ENCODE assay signal across 8 mouse cellular contexts in the genomic region with DNA sequence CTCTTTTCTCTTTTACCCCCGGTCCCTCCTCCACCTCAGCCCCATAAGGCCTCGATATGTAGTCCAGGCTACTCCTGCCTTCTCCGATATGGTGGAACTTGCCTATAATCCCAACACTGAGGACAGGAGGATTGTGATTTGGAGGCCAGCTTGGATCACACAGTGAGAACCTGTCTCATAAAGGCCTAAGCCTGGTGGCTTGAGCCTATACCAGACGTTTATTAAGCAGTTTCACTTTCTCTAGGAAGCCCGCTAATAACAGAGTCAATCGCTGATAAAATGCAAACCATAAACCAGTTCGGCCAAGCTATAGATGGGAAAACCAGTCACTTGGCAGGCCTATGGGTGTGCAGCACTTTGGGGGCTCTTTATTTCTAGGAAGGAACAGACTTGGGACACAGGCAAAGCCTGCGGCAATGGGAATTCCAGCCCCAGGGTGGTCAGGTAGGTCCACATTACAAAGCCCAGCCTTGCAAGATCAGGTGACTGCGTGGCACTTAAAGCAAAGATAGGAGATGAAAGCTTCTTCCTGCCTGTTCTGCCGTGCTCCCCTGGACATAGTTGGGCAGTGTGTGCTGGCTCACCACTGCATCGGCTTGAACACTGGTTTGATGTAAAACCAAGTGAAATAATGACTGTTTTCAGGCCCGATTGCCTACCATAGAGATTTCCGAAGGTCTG. TPM values are rescaled to one million over a fixed set of nuclear protein-coding genes. Genes with fewer than 3 reads are reported as not detected.
DNase-seq lines count a peak whose midpoint lies in the region; ATAC-seq and TF ChIP-seq lines count a peak whose summit lies in the region.

No protein-coding gene starts in this region.

- H3K36me3 ChIP-seq in neural tube, embryonic 11.5 days (ENCODE audit: control insufficient read depth, insufficient read depth, low read length) = peaks cover 2% of the 10 kb centered on the region; the same call in 1 of the 2 replicates
- H3K36me3 ChIP-seq in limb, embryonic 12.5 days = peaks cover 20% of the 10 kb centered on the region
- no peaks in the 10 kb centered on the region for H3K36me3 ChIP-seq in stomach, embryonic 14.5 days (ENCODE audit: control insufficient read depth, insufficient read depth, low read length)

- H3K4me2 ChIP-seq in neural tube, embryonic 11.5 days (ENCODE audit: low read depth) = peak overlapping the region; percentile 66
- peak overlapping the region; percentile 77 for H3K4me2 ChIP-seq in limb, embryonic 12.5 days
- H3K4me2 ChIP-seq in stomach, embryonic 14.5 days (replicated peaks; ENCODE audit: low read depth, low read length) = peak overlapping the region; percentile 75

- no peak for ATAC-seq in neural tube, embryonic 11.5 days (ENCODE audit: insufficient read depth, low FRiP score, low TSS enrichment)
- no peak for ATAC-seq in limb, embryonic 12.5 days (ENCODE audit: insufficient number of reproducible peaks, insufficient read depth, low FRiP score, low TSS enrichment, low read depth)
- ATAC-seq in stomach, embryonic 14.5 days (ENCODE audit: insufficient number of reproducible peaks, insufficient read depth, low FRiP score, low read depth) = no peak

- TF ChIP-seq POLR2A in embryonic fibroblast, embryonic 13.5 days (IDR thresholded peaks at IDR 0.05; ENCODE audit: low read depth, low read length) = no peak

- WGBS in neural tube, embryonic 11.5 days = 84% methylated on average over 13 of the region's 13 CpGs
- WGBS in limb, embryonic 12.5 days = 80% methylated on average over 13 of the region's 13 CpGs
- WGBS in stomach, embryonic 14.5 days = 79% methylated on average over 13 of the region's 13 CpGs

- no peak for DNase-seq in neural tube, embryonic 11.5 days (ENCODE audit: low spot score)
- DNase-seq in neural tube, embryonic 10.5 days (ENCODE audit: extremely low spot score, low spot score) = no peak
- no peak for DNase-seq in frontal cortex, postnatal 25 days (ENCODE audit: low spot score in 2 of 2)
- no peak for DNase-seq in urinary bladder, postnatal 25 days (ENCODE audit: low spot score)
- DNase-seq in urinary bladder, postnatal 10 days (ENCODE audit: low spot score) = no peak

- H3K27me3 ChIP-seq in neural tube, embryonic 11.5 days (ENCODE audit: control insufficient read depth, insufficient read depth, low read length) = no peaks in the 10 kb centered on the region
- H3K27me3 ChIP-seq in limb, embryonic 12.5 days = no peaks in the 10 kb centered on the region
- H3K27me3 ChIP-seq in stomach, embryonic 14.5 days (ENCODE audit: control insufficient read depth, insufficient read depth, low read length) = no peaks in the 10 kb centered on the region

- no peak overlapping the region for H3K27ac ChIP-seq in neural tube, embryonic 11.5 days (ENCODE audit: low read depth, low read length)
- H3K27ac ChIP-seq in embryonic fibroblast, embryonic 13.5 days (ENCODE audit: insufficient read depth, low read length) = no peak overlapping the region
- H3K27ac ChIP-seq in limb, embryonic 12.5 days = no peak overlapping the region
- H3K27ac ChIP-seq in stomach, embryonic 14.5 days (ENCODE audit: low read length) = no peak overlapping the region

- H3K9me3 ChIP-seq in neural tube, embryonic 11.5 days (ENCODE audit: control insufficient read depth, low read length) = no peaks in the 10 kb centered on the region
- no peaks in the 10 kb centered on the region for H3K9me3 ChIP-seq in limb, embryonic 12.5 days
- H3K9me3 ChIP-seq in stomach, embryonic 14.5 days (ENCODE audit: control insufficient read depth, low read depth, low read length) = no peaks in the 10 kb centered on the region

- TF ChIP-seq CTCF in embryonic fibroblast, embryonic 13.5 days (IDR thresholded peaks at IDR 0.05; ENCODE audit: borderline replicate concordance, insufficient read depth, low read length) = no peak

- H3K4me1 ChIP-seq in neural tube, embryonic 11.5 days (ENCODE audit: control insufficient read depth, insufficient read depth, low read length) = 0 out of 2 replicates have a peak, but pooled peaks cover 2% of the 10 kb centered on the region
- no peaks in the 10 kb centered on the region for H3K4me1 ChIP-seq in embryonic fibroblast, embryonic 13.5 days (ENCODE audit: control insufficient read depth, insufficient read depth, low read length)
- peaks cover 8% of the 10 kb centered on the region; the same call in 1 of the 2 replicates for H3K4me1 ChIP-seq in limb, embryonic 12.5 days (replicated peaks)
- H3K4me1 ChIP-seq in stomach, embryonic 14.5 days (ENCODE audit: control insufficient read depth, insufficient read depth, low read length) = 0 out of 2 replicates have a peak, but pooled peaks cover 4% of the 10 kb centered on the region

- H3K4me3 ChIP-seq in neural tube, embryonic 11.5 days (ENCODE audit: low read depth, low read length) = peak overlapping the region; percentile 77
- H3K4me3 ChIP-seq in embryonic fibroblast, embryonic 13.5 days (ENCODE audit: insufficient read depth, low read length) = peak overlapping the region; percentile 80
- H3K4me3 ChIP-seq in limb, embryonic 12.5 days (replicated peaks) = peak overlapping the region; percentile 84
- peak overlapping the region; percentile 83 for H3K4me3 ChIP-seq in stomach, embryonic 14.5 days (ENCODE audit: low read depth, low read length)

- peak overlapping the region; percentile 41; the same call in 1 of the 2 replicates for H3K9ac ChIP-seq in neural tube, embryonic 11.5 days (ENCODE audit: low read length)
- H3K9ac ChIP-seq in limb, embryonic 12.5 days (replicated peaks) = peak overlapping the region; percentile 70
- H3K9ac ChIP-seq in stomach, embryonic 14.5 days (replicated peaks; ENCODE audit: low read depth, low read length) = no peak overlapping the region

RNA-seq across cellular contexts. Expression of a gene that starts 1.0 kb away (rescaled TPM):
- 14.2 and 14.3 TPM in 2 replicates for polyA plus RNA-seq in neural tube, embryonic 11.5 days (2014; fragmentation: Nextera tagmentation; extraction: Ambion mirVana)
- 6.4 and 8.7 TPM in 2 replicates for polyA plus RNA-seq in embryonic fibroblast, embryonic 13.5 days (2011; ENCODE audit: insufficient read length, low read depth, missing spikeins)
- 12.3 and 13.7 TPM in 2 replicates for polyA plus RNA-seq in limb, embryonic 12.5 days (2016; fragmentation: Nextera tagmentation; extraction: Ambion mirVana)
- polyA plus RNA-seq in stomach, embryonic 14.5 days (2014; fragmentation: Nextera tagmentation; extraction: Ambion mirVana) = 10.7 and 13.7 TPM in 2 replicates

RNA-seq across cellular contexts. Expression of a gene that starts 22.7 kb away (rescaled TPM):
- 0.09 TPM in 1 of 2 replicates, not detected in the other for polyA plus RNA-seq in neural tube, embryonic 11.5 days (2014; fragmentation: Nextera tagmentation; extraction: Ambion mirVana)
- not detected in 2 replicates for polyA plus RNA-seq in embryonic fibroblast, embryonic 13.5 days (2011; ENCODE audit: insufficient read length, low read depth, missing spikeins)
- 0.08 TPM in 2 replicates for polyA plus RNA-seq in limb, embryonic 12.5 days (2016; fragmentation: Nextera tagmentation; extraction: Ambion mirVana)
- polyA plus RNA-seq in stomach, embryonic 14.5 days (2014; fragmentation: Nextera tagmentation; extraction: Ambion mirVana) = not detected in 2 replicates

RNA-seq across cellular contexts. Expression of a gene that starts 49.1 kb away (rescaled TPM):
- polyA plus RNA-seq in neural tube, embryonic 11.5 days (2014; fragmentation: Nextera tagmentation; extraction: Ambion mirVana) = 86.8 and 89.1 TPM in 2 replicates
- 59.0 and 71.7 TPM in 2 replicates for polyA plus RNA-seq in embryonic fibroblast, embryonic 13.5 days (2011; ENCODE audit: insufficient read length, low read depth, missing spikeins)
- polyA plus RNA-seq in limb, embryonic 12.5 days (2016; fragmentation: Nextera tagmentation; extraction: Ambion mirVana) = 70.2 and 71.1 TPM in 2 replicates
- 67.1 and 73.3 TPM in 2 replicates for polyA plus RNA-seq in stomach, embryonic 14.5 days (2014; fragmentation: Nextera tagmentation; extraction: Ambion mirVana)

RNA-seq across cellular contexts. Expression of a gene that starts 51.6 kb away (rescaled TPM):
- 0.39 and 0.97 TPM in 2 replicates for polyA plus RNA-seq in neural tube, embryonic 11.5 days (2014; fragmentation: Nextera tagmentation; extraction: Ambion mirVana)
- 0.23 and 0.58 TPM in 2 replicates for polyA plus RNA-seq in embryonic fibroblast, embryonic 13.5 days (2011; ENCODE audit: insufficient read length, low read depth, missing spikeins)
- polyA plus RNA-seq in limb, embryonic 12.5 days (2016; fragmentation: Nextera tagmentation; extraction: Ambion mirVana) = 0.82 and 0.84 TPM in 2 replicates
- polyA plus RNA-seq in stomach, embryonic 14.5 days (2014; fragmentation: Nextera tagmentation; extraction: Ambion mirVana) = 0.41 and 0.64 TPM in 2 replicates
